Mouse (Mus musculus): Measurements from ENCODE around the gene Akap9. TPM values are rescaled to one million over a fixed set of nuclear protein-coding genes. Genes with fewer than 3 reads are reported as not detected.
A peak's percentile ranks its signal among the peaks of the same experiment; 100 is the strongest.
"Not testable (repeated sequence)": the region's sequence is repeated elsewhere in the genome, so short reads cannot be mapped to it uniquely, and the experiment has no call there.

The Akap9 gene
- polyA plus RNA-seq, 1 experiment from 2014 or later: 327 TPM

DNA sequence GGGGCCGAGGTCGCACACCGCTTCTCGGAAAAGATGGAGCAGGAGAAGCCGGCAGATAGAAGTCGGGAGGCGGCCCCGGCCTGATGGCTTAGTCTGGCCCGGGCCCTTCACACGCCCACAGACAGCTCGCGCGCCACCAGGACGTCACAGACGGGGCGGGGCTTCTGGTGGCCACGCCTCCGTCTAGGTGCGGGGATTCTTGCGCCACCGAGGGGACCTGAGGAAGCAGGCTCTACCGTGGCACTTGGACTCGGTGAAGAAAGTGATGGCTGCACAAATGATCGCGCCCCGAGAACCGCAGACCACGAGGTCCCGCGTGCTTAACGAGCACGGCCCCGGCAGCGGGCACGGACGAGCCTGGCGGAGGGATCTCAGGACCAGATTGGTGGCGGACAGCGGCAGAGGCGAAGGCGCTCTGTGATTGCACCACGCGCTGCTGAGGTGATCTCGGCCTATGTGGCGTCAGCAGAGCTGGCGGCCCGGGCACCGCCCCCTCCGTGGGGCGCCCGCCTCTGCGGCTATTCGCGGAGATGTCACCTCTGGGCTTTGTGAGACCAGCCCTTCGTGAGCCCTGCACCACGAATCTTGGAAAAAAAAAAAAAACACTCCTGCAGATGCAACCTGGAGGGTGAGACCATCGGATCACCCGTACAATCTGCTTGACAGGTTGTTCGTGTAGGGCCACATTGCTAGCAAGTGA is 176.6 kb downstream of the Akap9 start, which contains the start of gene Cyp51:
TSS of gene Cyp51 (minus strand) at position 406 of the 700 bp plus-strand sequence.
- under 1% methylated on average over 59 of the region's 59 CpGs for WGBS
- ATAC-seq (ENCODE audit: low FRiP score): peak; percentile 98
- Histone ChIP-seq H3K9me3 (replicated peaks) (no peaks in the 10 kb centered on the region), H3K4me3 (replicated peaks) (peak within 1 kb of the TSS; percentile 62), H3K36me3 (peaks cover 23% of the 10 kb centered on the region), H3K27me3 (replicated peaks) (no peaks in the 10 kb centered on the region), H3K4me2 (peak within 1 kb of the TSS; percentile 56), H3K27ac (replicated peaks) (peak within 1 kb of the TSS; percentile 100), H3K4me1 (peaks cover 28% of the 10 kb centered on the region), H3K9ac (replicated peaks) (peak within 1 kb of the TSS; percentile 91)

DNA sequence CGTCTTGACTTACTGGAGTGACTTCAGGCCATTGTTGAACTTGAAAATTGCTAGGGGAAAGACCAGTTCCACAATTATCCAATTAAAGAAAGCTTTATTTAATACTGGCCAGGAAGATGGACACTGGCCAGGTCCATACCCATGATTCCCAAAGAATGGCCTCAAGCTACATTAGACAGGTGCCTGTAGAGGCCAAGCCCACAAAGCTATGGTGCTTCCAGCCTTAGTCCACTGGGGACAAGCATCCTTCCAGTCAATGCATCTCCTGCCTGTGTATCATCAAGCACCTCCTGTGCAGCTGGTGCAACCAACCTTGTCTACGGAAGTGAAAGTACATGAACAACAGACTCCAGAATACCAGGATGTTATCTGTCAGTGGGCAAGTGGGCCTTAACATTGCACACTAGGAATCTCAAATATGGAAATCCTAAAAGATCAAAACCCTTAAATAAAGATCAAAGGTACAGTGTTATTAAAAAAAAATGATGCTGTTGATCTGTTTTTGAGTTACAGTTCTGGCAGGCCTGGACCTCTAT is 177.9 kb downstream of the Akap9 start:
- ATAC-seq (ENCODE audit: low FRiP score): no peak
- no peaks in the 10 kb centered on the region for H3K27me3 ChIP-seq (replicated peaks)
- no peak overlapping the region for H3K4me3 ChIP-seq (replicated peaks)
- peaks cover 23% of the 10 kb centered on the region for H3K4me1 ChIP-seq
- WGBS: 94% methylated on average over 2 of the region's 2 CpGs
- H3K9me3 ChIP-seq (replicated peaks): no peaks in the 10 kb centered on the region
- H3K36me3 ChIP-seq: peaks cover 12% of the 10 kb centered on the region
- peak overlapping the region; percentile 100 for H3K27ac ChIP-seq (replicated peaks)
- H3K4me2 ChIP-seq: no peak overlapping the region
- no peak overlapping the region for H3K9ac ChIP-seq (replicated peaks)

DNA sequence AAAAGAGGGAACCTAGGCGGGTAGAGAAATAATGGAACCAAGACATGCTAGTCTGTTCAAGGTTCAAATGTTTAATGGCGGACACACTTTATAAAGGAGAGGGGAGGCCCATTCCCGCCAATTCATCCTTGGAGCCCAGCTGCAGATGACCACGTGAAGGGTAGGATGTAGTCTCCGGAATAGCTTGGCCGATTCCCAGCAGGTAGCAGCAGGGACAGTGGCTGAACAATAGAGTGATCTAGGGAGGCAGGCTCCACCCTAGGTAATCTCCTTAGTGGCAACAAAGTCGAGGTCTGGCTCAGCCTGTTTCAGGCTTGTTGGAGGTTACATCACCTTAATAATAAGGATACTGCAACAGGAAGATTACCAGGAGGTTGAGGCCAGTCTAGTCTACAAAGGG is 179.2 kb downstream of the Akap9 start:
- not testable (repeated sequence) for H3K4me3 ChIP-seq (replicated peaks); ATAC-seq (ENCODE audit: low FRiP score); H3K4me2 ChIP-seq; H3K9me3 ChIP-seq (replicated peaks); H3K27me3 ChIP-seq (replicated peaks); H3K36me3 ChIP-seq; H3K27ac ChIP-seq (replicated peaks); H3K9ac ChIP-seq (replicated peaks)
- 62% methylated on average over 7 of the region's 7 CpGs for WGBS
- H3K4me1 ChIP-seq: peaks cover 17% of the 10 kb centered on the region

DNA sequence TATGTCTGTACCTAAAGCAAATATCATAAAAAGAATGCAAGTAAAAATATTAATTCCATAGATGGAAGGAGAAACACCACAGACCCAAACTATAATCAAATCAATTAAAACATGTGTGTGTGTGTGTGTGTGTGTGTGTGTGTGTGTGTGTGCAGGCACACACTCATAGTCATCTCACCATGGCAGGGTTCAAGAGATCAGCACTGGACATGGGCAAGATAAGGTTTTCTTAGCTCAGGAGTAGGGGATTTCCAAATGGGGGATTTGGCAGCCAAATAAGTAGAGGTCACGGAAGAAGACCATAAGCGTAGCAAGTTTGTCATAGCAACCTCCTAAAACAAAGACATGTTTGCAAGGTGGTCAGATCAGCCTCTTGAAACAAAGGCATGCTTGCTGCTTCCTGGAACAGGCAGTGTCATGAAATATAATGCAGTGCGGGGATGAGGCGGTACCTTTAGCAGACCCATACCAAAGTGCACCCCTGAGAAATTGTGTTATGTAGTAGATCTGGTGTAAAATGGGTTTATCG is 184.8 kb downstream of the Akap9 start:
- no peak for ATAC-seq (ENCODE audit: low FRiP score)
- H3K27me3 ChIP-seq (replicated peaks): no peaks in the 10 kb centered on the region
- H3K9ac ChIP-seq (replicated peaks): no peak overlapping the region
- no peaks in the 10 kb centered on the region for H3K4me1 ChIP-seq
- no peaks in the 10 kb centered on the region for H3K36me3 ChIP-seq
- H3K27ac ChIP-seq (replicated peaks): no peak overlapping the region
- no peaks in the 10 kb centered on the region for H3K9me3 ChIP-seq (replicated peaks)
- no peak overlapping the region for H3K4me3 ChIP-seq (replicated peaks)
- WGBS: 92% methylated on average over 5 of the region's 5 CpGs
- no peak overlapping the region for H3K4me2 ChIP-seq

Other genes starting within 250 kb of the Akap9 start
- 15.5 and 15.9 TPM in 2 replicates for gene Ankib1, start 125.1 kb upstream of the Akap9 start, polyA plus RNA-seq (2015; fragmentation: Nextera tagmentation; extraction: Ambion mirVana)
- gene Krit1, start 124.9 kb upstream of the Akap9 start, polyA plus RNA-seq (2015; fragmentation: Nextera tagmentation; extraction: Ambion mirVana): 48.8 and 49.4 TPM in 2 replicates
- 0.05 and 0.11 TPM in 2 replicates for gene Lrrd1, start 82.9 kb upstream of the Akap9 start, polyA plus RNA-seq (2015; fragmentation: Nextera tagmentation; extraction: Ambion mirVana)
- gene Mterf1a, start 34.1 kb upstream of the Akap9 start, polyA plus RNA-seq (2015; fragmentation: Nextera tagmentation; extraction: Ambion mirVana): 5.9 and 8.4 TPM in 2 replicates
- gene Cyp51, start 176.7 kb downstream of the Akap9 start, polyA plus RNA-seq (2015; fragmentation: Nextera tagmentation; extraction: Ambion mirVana): 126 and 143 TPM in 2 replicates

All from neural tube, embryonic 15.5 days (tissue).